In the genomic region with DNA sequence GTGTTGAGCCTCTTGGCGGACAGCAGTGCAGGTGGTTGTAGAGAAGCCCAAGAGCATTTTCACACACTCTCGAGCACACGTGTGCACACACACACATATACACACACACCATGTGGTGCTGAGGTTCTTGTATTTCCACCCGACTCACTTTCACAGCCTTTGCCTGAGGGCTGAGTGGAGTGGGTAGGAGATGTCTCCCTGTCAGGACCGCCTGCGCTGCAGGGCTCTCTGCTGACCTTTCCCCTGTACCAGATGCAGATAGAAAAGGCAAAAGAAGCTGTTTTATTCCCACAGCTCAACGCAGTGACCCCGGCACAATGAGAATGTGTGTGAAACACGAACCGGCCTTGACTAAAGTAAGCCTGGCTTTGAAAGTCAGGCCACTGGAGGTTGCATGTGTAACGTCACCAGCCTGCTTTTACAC, we compare ENCODE assay signal across 12 mouse cellular contexts.
DNase-seq lines count a peak whose midpoint lies in the region; ATAC-seq lines count a peak whose summit lies in the region.
"Had no signal": no experiment of that assay in that cellular context is flagged by ENCODE, and none has a peak within 500 bp of the region (broad histone marks: within the 10 kb centered on the region; RNA-seq: fewer than 3 reads in every experiment).

No protein-coding gene starts in this region.

- no peaks in the 10 kb centered on the region for H3K27me3 ChIP-seq in embryonic facial prominence, embryonic 12.5 days
- H3K27me3 ChIP-seq in hindbrain, embryonic 13.5 days = no peaks in the 10 kb centered on the region
- H3K27me3 ChIP-seq in midbrain, embryonic 15.5 days (replicated peaks) = no peaks in the 10 kb centered on the region
- H3K27me3 ChIP-seq: limb, embryonic 15.5 days had no signal

- H3K4me1 ChIP-seq in embryonic facial prominence, embryonic 12.5 days = peaks cover 16% of the 10 kb centered on the region
- H3K4me1 ChIP-seq in hindbrain, embryonic 13.5 days (replicated peaks) = peaks cover 43% of the 10 kb centered on the region
- peaks cover 30% of the 10 kb centered on the region for H3K4me1 ChIP-seq in midbrain, embryonic 15.5 days

- WGBS in embryonic facial prominence, embryonic 12.5 days = 23% methylated on average over 11 of the region's 11 CpGs
- 27% methylated on average over 11 of the region's 11 CpGs for WGBS in hindbrain, embryonic 13.5 days
- WGBS in midbrain, embryonic 15.5 days = 35% methylated on average over 11 of the region's 11 CpGs

- no peaks in the 10 kb centered on the region for H3K36me3 ChIP-seq in embryonic facial prominence, embryonic 12.5 days
- no peaks in the 10 kb centered on the region for H3K36me3 ChIP-seq in hindbrain, embryonic 13.5 days
- H3K36me3 ChIP-seq in midbrain, embryonic 15.5 days (replicated peaks) = no peaks in the 10 kb centered on the region
- H3K36me3 ChIP-seq: limb, embryonic 15.5 days had no signal

- H3K27ac ChIP-seq in embryonic facial prominence, embryonic 12.5 days = peak overlapping the region; percentile 36; the same call in 1 of the 2 replicates
- peak overlapping the region; percentile 77 for H3K27ac ChIP-seq in hindbrain, embryonic 13.5 days
- H3K27ac ChIP-seq in midbrain, embryonic 15.5 days = peak overlapping the region; percentile 62
- H3K27ac ChIP-seq: limb, embryonic 15.5 days; stomach, postnatal 0 days had no signal

- H3K4me3 ChIP-seq in embryonic facial prominence, embryonic 12.5 days = no peak overlapping the region
- no peak overlapping the region for H3K4me3 ChIP-seq in hindbrain, embryonic 13.5 days
- H3K4me3 ChIP-seq in midbrain, embryonic 15.5 days = no peak overlapping the region
- H3K4me3 ChIP-seq: limb, embryonic 15.5 days had no signal

- DNase-seq in embryo, embryonic 11 days = peak; percentile 75
- DNase-seq in spleen, postnatal 36 days (ENCODE audit: low spot score in 2 of 2) = no peak
- no peak for DNase-seq in urinary bladder, adult 2 months (ENCODE audit: low spot score)
- no peak for DNase-seq in heart, adult 11 months
- DNase-seq: cerebellum, postnatal 14 days; heart, postnatal 4 days; kidney, adult 8-10 months had no signal

- no peak overlapping the region for H3K4me2 ChIP-seq in embryonic facial prominence, embryonic 12.5 days (replicated peaks)
- no peak overlapping the region for H3K4me2 ChIP-seq in hindbrain, embryonic 13.5 days
- no peak overlapping the region for H3K4me2 ChIP-seq in midbrain, embryonic 15.5 days
- H3K4me2 ChIP-seq: limb, embryonic 15.5 days had no signal

- no peak for ATAC-seq in embryonic facial prominence, embryonic 12.5 days (ENCODE audit: insufficient number of reproducible peaks, insufficient read depth, low FRiP score, low TSS enrichment)
- ATAC-seq in hindbrain, embryonic 13.5 days (ENCODE audit: low FRiP score) = peak; percentile 19; the same call in 1 of the 2 replicates
- no peak for ATAC-seq in midbrain, embryonic 15.5 days (replicated peaks)

- H3K9ac ChIP-seq in embryonic facial prominence, embryonic 12.5 days = no peak overlapping the region
- 0 out of 2 replicates have a peak overlapping the region, but pooled peaks have one; percentile 24 for H3K9ac ChIP-seq in hindbrain, embryonic 13.5 days
- no peak overlapping the region for H3K9ac ChIP-seq in midbrain, embryonic 15.5 days
- H3K9ac ChIP-seq: limb, embryonic 15.5 days had no signal

- H3K9me3 ChIP-seq in embryonic facial prominence, embryonic 12.5 days = no peaks in the 10 kb centered on the region
- no peaks in the 10 kb centered on the region for H3K9me3 ChIP-seq in hindbrain, embryonic 13.5 days
- H3K9me3 ChIP-seq in midbrain, embryonic 15.5 days = no peaks in the 10 kb centered on the region
- H3K9me3 ChIP-seq: limb, embryonic 15.5 days had no signal
